In the genomic region with DNA sequence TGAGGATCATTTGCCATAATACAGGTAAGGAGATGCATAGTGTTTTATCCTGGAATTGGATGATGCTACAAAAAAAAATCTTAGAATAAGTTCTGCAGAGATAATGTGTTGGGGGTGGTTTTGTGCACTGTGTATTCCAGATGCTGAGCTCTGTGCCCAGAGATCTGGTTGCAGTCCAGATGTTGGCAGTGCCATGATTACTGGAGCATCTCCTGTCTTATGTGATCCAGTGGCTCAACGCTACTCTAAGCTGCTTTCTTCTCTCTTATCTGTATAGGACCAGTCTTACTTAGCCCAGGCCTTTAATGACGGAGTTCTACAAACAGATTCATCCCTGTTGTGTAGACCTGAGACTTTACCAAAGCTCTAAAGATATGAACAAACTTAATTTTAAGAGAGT, we compare ENCODE assay signal across 29 mouse cellular contexts. TPM values are rescaled to one million over a fixed set of nuclear protein-coding genes. Genes with fewer than 3 reads are reported as not detected.
"Had no signal": no experiment of that assay in that cellular context is flagged by ENCODE, and none has a peak within 500 bp of the region (broad histone marks: within the 10 kb centered on the region; RNA-seq: fewer than 3 reads in every experiment).

No protein-coding gene starts in this region.

- ATAC-seq: forebrain, embryonic 13.5 days; forebrain, embryonic 14.5 days; forebrain, embryonic 15.5 days; forebrain, embryonic 16.5 days; forebrain, postnatal 0 days had no signal

- H3K9ac ChIP-seq: embryonic facial prominence, embryonic 12.5 days; embryonic facial prominence, embryonic 13.5 days; embryonic facial prominence, embryonic 15.5 days; forebrain, embryonic 12.5 days; forebrain, embryonic 13.5 days; forebrain, embryonic 15.5 days; forebrain, postnatal 0 days had no signal

- H3K27me3 ChIP-seq: embryonic facial prominence, embryonic 12.5 days; embryonic facial prominence, embryonic 13.5 days; embryonic facial prominence, embryonic 15.5 days; forebrain, embryonic 12.5 days; forebrain, embryonic 13.5 days; forebrain, embryonic 15.5 days had no signal

- H3K27ac ChIP-seq: embryonic facial prominence, embryonic 10.5 days; embryonic facial prominence, embryonic 12.5 days; embryonic facial prominence, embryonic 13.5 days; embryonic facial prominence, embryonic 15.5 days; forebrain, embryonic 10.5 days; forebrain, embryonic 12.5 days; forebrain, embryonic 13.5 days; forebrain, embryonic 15.5 days; gastrocnemius, adult 2 months had no signal

- H3K9me3 ChIP-seq: embryonic facial prominence, embryonic 10.5 days; embryonic facial prominence, embryonic 12.5 days; embryonic facial prominence, embryonic 13.5 days; embryonic facial prominence, embryonic 15.5 days; forebrain, embryonic 10.5 days; forebrain, embryonic 12.5 days; forebrain, embryonic 13.5 days; forebrain, embryonic 15.5 days had no signal

- H3K4me2 ChIP-seq: embryonic facial prominence, embryonic 12.5 days; embryonic facial prominence, embryonic 13.5 days; embryonic facial prominence, embryonic 15.5 days; forebrain, embryonic 12.5 days; forebrain, embryonic 13.5 days; forebrain, embryonic 15.5 days had no signal

- DNase-seq: cerebellum, adult 18-20 months; cerebellum, adult 2 months; cerebellum, adult 8-10 months; cerebellum, adult 9-10 months; cerebellum, adult 9-11 months; cerebellum, postnatal 10 days; cerebellum, postnatal 14 days; cerebellum, postnatal 25 days; cerebellum, postnatal 36 days; embryo, embryonic 11 days; forebrain, postnatal 0 days; gastrocnemius, adult 2 months; gastrocnemius, postnatal 10 days; gastrocnemius, postnatal 14 days; gastrocnemius, postnatal 25 days; gastrocnemius, postnatal 36 days; heart, adult 11 months had no signal

- H3K4me3 ChIP-seq: embryonic facial prominence, embryonic 10.5 days; embryonic facial prominence, embryonic 12.5 days; embryonic facial prominence, embryonic 13.5 days; embryonic facial prominence, embryonic 15.5 days; erythroblast, embryonic 14.5 days; forebrain, embryonic 10.5 days; forebrain, embryonic 12.5 days; forebrain, embryonic 13.5 days; forebrain, embryonic 15.5 days; gastrocnemius, adult 2 months had no signal

- H3K4me1 ChIP-seq: embryonic facial prominence, embryonic 10.5 days; embryonic facial prominence, embryonic 12.5 days; forebrain, embryonic 12.5 days; forebrain, embryonic 15.5 days had no signal

- H3K36me3 ChIP-seq: embryonic facial prominence, embryonic 10.5 days; embryonic facial prominence, embryonic 12.5 days; embryonic facial prominence, embryonic 13.5 days; embryonic facial prominence, embryonic 15.5 days; forebrain, embryonic 10.5 days; forebrain, embryonic 12.5 days; forebrain, embryonic 15.5 days had no signal

RNA-seq across cellular contexts. Expression of gene Cfap54, which starts 10.5 kb away (rescaled TPM):
- polyA plus RNA-seq: embryonic facial prominence, embryonic 11.5 days had no signal
